Mouse (Mus musculus) layer of hippocampus, adult 11-12 months (tissue): ENCODE data around the gene Cldn16.
"Not testable (repeated sequence)": the region's sequence is repeated elsewhere in the genome, so short reads cannot be mapped to it uniquely, and the experiment has no call there.

ENCODE experiments used
- DNase-seq: peaks from one replicate; pipeline ENCODE4 v3.0.0; 2022; ENCODE audit warnings: low spot score

The Cldn16 gene

DNA sequence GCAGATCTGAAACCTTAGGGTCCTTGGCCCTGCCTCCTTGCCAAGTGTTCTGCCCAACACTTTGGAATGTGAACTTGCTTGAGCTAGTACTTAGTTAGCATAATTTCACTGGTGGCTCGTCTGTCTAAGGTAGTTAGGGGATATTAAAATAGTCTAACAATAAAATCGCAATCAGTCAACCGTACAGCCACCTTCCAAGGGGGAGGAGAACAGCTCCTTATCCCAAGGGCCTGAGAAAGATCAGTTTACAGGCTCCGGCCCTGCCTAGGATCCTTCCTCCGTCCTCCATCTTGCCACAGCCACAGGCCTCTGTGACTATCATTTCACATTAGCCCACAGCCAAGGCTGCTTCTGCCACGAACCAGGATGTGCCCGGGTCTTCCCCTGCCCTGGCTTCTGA is at the start of gene Cldn16:
TSS of gene Cldn16 (plus strand) at position 301 of the 400 bp plus-strand sequence.
- no peak for DNase-seq

DNA sequence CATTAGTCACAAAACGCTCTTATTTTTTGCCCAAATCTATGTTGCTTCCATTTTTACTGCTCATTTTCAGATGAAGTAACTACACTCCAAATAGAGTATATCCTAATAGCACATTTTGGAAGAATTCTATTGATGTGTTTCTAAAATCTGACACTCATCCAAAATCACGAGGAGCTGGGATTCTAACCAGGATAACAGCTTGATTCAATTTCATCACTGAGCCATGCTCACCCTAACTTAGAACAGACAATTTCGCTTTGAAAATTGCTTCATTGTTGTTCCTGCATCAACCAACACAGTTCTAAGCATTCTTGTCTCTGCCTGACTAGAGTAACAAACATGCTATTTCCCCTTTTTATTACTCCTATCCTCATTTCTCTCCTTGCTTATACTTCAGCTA is 44.3 kb upstream of the Cldn16 start:
- DNase-seq, result peak; percentile 13

DNA sequence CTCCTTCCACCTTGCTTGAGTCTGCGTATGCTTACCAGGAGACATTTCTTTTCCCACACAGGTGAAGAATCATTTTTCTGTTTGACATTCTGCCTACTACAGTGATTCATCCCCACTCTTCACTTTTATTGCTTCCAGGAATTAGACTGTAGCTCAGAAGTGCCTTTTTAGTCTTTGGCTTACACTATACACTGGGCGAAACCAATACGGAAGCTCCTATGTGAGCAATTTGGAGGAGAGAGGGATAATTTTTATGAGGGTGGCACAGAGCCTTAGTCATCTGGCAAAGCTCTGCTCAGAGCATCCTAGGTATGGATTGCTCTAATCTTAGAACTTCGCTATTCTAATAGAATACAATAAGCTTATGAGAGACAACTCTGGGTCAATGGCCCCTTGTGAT is 40.9 kb upstream of the Cldn16 start:
- DNase-seq, result no peak

DNA sequence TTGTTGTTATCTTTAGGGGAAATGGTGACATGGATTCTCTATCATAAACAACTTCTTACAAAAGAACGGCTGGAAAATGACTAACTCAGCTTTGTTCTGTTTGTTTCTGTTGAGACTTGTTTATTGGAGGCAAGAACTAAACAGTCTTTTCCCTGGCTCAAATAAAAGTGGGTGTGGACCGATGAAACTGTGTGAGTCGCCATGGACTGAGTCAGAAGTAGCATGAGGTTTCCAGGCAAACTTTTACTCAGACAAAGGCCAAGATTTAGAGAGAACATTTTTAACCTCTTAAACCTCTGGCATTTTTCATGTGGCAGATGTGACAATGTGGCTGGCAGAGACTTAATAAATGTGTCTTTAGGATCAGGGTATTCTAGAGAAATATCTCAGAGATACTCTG is 32.7 kb upstream of the Cldn16 start:
- DNase-seq, result no peak

DNA sequence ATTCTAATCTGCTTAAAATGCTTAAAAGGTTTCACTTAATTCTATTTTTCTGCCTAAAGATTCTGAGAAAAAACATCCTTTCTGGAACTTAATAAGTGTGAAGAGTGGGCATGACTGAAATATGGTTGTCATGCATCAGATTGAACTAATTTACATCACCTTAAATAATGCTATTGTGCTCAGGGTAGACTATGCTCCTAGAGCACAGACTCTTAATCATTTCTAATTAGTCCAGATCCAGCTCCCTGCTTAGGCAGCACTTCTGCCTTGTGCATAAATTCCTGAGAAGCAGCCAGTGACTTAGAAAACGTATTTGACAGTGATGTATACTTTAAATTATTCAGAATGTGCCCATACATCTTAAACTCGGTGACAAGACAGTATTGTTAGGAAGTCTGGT is 29.4 kb upstream of the Cldn16 start:
- no peak for DNase-seq

DNA sequence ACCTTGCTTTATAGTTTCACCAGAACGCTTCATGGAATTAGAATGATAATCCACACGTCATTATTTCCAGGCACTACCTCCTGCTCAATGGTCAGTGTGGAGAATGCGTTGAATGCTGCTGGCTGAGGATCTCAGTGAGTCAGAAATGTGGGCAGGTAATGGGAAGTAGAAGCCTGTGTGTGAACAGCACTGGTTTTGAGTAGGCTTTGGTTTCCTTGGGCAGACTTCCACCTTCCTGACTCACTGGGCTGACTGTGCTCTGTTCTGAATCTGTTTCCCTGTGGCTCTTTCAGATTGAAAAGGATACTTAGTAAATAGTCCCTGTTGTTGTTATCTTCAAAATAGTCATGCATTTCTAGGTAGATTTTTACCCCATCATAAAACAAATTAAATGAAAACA is 22.9 kb upstream of the Cldn16 start:
- peak; percentile 30 for DNase-seq

DNA sequence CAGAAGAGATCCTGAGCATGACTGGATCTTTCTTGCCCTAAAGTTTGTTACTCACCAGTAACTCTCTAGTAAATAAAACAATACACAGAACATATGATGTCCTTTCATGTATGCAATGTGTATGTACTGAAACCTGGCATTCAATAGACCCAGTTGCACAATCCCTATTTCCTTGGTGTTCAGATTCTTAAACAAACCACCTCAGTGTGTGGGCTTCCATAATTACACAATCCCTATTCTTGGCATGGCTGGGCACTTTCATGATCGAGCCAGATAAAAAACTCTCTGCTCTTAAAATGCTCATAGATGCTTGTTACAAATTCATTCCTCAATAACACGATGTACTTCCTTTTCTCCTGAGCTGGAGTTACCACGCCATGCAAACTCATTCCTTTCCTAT is 21.8 kb upstream of the Cldn16 start:
- no peak for DNase-seq

DNA sequence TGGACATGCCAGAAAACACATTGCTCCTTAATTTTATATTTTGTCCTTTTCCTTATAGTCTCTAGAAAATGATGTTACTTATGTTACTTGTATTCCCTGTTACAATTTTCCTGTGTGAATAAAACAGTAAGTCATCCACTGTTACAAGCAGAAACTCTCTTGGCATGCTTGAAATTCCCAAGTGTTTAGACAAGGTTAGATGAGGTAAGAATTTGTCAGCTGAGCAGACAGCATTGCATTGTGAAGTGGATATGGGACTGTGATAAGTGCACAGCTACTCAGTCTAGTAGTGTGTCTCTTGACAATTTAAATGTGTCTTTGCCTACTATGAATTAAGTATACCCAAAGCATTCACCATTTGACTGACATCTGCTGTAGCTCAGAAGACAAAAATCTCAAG is 18.1 kb upstream of the Cldn16 start:
- DNase-seq, result no peak

DNA sequence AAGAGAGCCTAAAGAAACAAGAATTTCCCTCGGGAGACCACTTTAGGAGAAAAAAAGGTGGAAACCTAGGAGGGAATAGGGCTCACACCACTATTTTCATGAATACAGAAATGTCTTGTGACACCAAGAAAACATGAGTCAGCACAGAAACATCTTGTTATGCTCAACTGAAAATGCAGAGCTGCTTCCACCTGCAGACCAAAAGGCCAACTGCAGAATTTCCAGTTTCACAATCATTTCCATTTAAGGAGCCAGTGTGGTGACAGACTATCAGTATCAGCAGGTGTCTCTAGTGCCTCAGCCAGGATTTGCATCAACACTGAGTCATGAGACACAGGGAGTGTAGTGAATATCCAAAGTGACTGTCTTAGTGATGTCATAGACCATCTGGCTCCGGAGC is 15.3 kb upstream of the Cldn16 start:
- DNase-seq, result peak; percentile 43

DNA sequence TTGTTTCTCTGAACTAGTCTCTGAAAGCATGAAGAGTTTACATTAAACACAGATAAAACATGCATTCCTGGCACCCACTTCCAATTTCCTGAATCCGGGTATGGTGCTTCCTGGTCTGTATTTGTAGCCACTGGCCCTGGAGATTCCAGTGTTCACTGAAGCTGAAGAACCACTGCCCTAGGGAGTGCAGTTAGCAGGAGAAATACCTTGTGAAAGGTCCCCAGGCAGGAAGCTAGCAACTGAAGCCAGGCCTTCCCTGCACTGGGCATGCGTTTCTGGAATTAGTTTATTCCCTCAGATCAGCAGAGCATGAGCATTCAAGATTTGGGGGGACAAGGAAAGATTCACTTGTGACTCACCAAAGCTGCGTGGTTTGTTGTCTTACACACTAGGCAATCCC is 8.8 kb upstream of the Cldn16 start:
- no peak for DNase-seq

DNA sequence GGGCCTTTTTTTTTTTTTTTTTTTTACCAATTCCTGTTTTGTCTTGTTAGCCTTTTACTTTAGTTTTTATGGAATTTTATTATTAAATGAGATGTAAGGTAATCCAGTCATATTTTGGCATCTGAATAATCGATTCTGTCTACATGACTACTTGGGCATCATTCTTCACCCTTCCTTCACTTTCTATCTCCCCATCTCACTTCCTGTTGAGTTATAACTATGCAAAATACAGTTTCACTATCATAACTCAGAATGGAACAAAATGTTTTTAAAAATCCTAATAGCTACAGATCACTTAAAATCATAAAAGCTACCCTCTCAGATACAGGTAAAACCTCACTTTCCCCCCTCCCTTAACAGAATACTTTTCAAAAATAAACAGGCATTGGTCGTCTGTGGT is 6.8 kb upstream of the Cldn16 start:
- no peak for DNase-seq

DNA sequence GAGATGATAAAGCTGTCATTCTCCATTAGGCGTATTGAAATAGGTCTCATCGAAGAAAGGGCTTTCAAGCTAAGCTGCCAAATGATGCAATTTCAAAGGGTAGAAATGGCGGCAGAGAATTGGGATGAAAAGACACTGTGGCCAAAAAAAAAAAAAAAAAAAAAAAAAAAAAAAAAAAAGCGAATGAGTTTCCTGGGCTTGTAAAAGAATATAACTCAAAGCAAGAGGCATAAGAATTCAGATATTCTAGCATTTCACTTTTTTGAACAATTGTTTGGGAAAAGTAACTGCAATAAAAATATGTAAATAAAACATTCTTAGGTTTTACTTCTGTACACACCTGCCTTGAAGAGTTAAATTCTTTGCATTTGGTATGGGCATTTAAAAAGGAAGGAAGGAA is 3.6 kb downstream of the Cldn16 start:
- no peak for DNase-seq

DNA sequence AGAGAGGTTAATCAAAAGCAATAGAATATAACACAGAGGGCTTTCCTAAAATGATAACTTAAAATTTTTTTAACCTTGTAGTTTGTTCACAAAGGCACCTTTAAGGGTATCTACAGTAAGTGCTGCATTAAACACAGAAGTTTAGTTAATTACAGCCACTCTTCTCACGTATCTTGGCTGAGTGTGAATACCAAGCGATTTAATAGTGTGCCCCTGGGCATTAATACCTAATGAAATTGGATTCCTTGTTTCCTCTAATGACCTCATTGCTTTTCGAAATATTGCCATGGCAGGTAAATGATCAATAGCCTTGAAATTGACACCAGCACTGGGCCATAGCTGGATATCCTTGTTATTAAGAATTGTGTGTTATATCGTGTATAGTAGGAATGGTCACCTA is 8.3 kb downstream of the Cldn16 start:
- DNase-seq, result no peak

DNA sequence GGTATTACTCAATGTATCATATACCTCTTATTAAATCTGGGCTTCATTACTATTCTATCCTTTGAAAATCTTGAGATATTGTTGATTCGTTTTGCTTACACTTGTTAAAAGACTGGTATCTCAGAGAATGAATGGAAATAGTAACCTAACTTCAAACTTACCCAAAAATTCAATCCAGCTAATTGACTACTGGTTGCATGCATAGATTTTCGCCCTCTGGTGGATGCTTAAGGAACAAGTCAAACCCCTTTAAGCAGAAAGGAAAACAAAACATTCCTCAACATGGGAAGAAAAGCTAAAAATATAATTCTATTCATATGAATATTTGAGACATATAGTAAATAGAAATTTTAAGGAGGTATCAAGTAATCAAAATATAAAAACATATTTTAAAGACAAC is 32.8 kb downstream of the Cldn16 start:
- DNase-seq, result peak; percentile 38

DNA sequence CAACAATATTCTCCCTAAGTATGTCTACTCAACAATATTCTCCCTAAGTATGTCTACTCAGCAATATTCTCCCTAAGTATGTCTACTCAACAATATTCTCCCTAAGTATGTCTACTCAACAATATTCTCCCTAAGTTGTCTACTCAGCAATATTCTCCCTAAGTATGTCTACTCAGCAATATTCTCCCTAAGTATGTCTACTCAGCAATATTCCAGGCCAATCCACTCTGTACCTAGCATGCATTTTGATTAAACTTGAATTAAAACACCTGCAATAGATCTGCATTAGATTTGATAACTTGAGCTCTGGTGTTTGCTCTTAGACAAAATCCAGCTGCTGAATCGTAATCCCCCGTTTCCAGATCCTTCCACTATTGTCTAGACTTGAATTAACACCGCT is 36.8 kb downstream of the Cldn16 start:
- DNase-seq, result not testable (repeated sequence)

DNA sequence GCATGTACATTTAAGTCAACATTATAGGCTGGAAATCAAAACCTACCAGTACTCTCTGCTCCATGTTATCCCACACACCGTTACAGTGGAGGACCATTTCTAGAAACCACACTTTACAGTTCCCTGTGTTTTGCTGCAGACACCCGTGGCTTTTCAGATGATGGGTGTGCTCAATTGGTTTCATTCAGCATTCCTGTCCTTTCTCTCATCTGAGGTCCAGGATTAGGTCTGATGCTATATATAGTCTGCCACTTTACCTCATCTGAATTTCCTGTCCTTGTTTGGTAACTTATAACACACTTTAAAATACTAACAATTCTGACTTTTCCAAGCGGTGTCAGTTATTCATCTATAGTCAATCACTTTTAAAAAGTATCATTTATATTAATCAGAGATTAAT is 37.8 kb downstream of the Cldn16 start:
- DNase-seq, result no peak

DNA sequence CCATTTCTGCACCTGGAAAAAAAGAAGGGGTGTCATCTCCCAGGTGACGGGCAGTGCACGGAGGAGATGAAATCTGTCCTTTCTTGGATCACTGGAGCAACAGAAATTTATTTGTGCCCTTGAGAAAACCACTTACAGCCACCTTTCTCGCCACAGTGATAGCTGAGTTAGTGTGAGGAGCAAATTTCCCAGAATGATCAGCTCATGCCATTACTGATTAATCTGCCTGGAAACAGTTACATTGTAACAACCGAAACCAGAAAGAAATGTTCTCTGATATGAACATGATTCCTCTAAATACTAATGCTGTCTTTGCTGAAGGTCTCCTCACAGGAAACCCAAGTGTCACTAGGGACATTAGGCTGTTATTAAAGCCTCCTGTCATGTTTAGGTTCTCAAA is 42.0 kb downstream of the Cldn16 start:
- DNase-seq, result no peak

DNA sequence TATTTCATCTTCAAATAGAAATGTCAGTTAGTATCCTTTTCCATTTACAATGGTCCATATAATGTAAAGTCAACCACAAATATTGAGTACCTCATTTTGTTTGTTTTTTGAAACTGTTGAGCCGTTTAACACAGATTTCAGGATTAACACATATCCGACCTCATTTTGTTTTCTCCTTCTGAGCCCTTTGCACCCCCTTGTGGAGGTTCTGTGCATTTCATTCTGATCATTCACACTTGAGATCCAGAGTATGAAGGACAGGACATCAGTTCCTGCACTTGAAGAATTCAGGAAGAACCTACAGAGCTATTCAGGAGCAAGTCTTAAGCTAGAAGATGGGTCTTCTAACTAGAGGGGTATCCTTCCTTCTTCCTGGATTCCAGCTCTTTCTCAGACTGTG is 56.7 kb downstream of the Cldn16 start:
- DNase-seq, result peak; percentile 51

DNA sequence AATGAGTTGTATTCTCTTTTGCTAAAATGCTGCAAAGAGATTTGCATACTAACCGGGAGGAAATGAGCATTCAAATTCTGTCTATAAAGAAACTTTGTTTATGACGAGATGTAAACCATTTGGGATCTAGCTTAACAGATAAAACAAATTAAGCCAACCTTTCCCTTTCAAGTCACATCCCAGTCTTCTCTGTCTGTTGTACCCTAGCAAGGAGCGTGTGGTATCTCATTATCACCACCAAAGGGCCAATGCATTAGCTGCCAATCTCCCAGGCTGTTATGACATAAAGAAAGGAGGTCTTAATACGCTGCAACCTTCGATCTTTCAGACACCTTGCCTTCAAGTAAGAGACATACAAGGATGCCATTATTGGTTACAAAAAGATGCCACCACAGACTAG is 62.9 kb downstream of the Cldn16 start:
- DNase-seq, result no peak

DNA sequence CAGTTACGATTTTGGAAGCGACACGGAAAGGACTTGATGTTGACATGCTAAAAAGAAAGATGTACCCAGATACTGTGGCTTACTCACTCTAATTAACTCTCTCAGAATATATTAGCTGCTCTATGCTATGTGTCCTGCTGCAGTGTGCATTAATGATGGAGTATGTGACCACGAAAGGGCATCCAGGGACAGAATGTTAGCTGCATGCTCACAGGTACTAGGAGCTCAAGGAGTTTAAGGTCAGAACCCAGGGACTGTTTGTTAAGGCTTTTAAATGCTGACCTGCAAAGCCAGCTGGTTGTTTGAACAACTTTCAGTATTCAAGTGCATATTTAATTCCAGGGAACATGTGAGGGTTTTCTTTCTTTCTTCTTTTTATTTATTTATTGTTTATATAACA is 63.7 kb downstream of the Cldn16 start, which contains the start of gene Tmem207:
TSS of gene Tmem207 (minus strand) at position 101 of the 400 bp plus-strand sequence.
- no peak for DNase-seq

DNA sequence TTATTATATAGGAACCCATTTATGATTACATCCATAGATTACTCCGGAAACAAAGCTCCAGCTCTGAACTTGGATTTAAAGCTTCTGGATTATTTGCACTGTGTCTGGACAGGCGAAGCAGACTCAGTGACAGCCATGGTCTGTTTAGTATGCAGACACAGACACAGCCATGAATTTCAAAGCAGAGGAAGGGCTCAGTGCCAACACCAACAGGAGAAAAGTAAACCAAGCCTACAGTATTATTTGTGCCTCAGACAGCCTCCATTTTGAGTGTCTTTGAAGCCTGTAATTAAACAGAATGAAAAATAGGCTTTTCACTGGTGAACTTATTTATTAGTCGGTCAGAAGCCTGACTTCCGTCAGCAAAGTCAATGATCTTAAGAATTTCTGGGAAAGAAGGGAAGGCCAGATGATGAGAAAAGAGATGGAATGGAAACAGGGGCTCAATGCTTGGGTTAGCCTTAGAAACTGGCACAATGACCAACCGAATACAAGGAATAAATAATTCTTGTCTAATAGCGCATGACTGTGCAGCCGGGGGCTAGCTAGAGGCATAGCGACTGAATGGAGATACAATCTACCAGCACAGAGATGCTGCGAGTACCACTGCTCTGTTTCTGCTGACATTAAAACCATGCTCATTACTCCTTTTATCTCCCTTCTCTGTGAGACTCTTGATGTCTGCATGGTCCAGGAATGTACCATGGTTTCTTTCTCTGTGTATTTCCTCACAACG is 65.2 kb downstream of the Cldn16 start:
- no peak for DNase-seq

DNA sequence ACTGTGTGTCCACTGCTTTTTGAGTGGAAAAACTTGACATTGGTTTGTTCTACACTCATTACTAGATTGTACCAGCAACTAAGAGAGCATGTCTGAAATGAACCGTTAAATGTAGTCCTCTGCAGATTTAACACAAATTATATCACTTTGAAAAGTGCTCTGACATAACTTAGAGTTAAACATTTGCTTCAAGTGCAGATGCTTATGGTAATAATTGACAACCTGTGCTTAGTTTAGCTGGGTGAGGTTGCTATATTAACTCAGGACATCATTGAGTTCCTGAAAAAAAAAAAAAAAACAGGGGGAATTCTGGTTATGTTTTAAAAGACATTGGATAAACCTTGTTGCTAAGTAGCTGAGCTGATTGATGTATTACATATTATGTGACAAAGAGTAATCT is 67.5 kb downstream of the Cldn16 start:
- no peak for DNase-seq

DNA sequence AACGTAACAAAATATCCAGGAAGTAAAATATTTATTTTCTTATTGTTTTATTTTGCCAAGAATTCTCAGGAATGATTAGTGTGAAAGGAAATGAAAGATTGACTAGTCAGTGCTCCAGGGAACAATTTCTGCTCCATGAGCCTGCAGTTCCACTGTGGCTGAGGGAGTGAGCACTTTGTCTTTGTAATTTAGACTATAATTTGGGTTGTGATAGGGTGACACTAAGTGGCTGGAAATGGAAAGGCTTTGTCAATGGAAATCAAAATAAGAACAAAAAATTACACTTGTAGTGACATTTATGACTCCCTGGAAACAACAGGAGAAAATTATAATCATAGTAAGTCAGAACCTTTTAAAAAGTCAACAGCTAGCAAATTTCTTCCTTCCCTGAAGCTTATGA is 69.4 kb downstream of the Cldn16 start:
- no peak for DNase-seq
